Mouse (Mus musculus) stomach, embryonic 16.5 days (tissue): Measurements from ENCODE around the gene Ano1. TPM values are rescaled to one million over a fixed set of nuclear protein-coding genes. Genes with fewer than 3 reads are reported as not detected.

ENCODE experiments used
- ATAC-seq: fragments of 200-750 bp; cut with Nextera tagmentation; 2 replicates; pipeline ENCODE4 v1.8.0; 2017; ENCODE audit warnings: moderate number of reproducible peaks, moderate TSS enrichment; ENCODE audit not compliant: insufficient read depth, low FRiP score
- H3K27ac ChIP-seq: fragments of 300-500 bp; sonication (generic); 2 replicates; pipeline ENCODE4 v1.5.1; 2014; ENCODE audit warnings: low read length
- H3K27me3 ChIP-seq: fragments of 300-500 bp; sonication (generic); 2 replicates; pipeline ENCODE4 v1.6.1; 2014; ENCODE audit warnings: low read length, control low read depth, mixed read lengths; ENCODE audit not compliant: control insufficient read depth, insufficient read depth
- H3K36me3 ChIP-seq: fragments of 300-500 bp; sonication (generic); 2 replicates; pipeline ENCODE4 v1.6.1; 2014; ENCODE audit warnings: low read length; ENCODE audit not compliant: control insufficient read depth, insufficient read depth
- H3K4me1 ChIP-seq: fragments of 300-500 bp; sonication (generic); 2 replicates; pipeline ENCODE4 v1.6.1; 2014; ENCODE audit warnings: low read length, control low read depth, mixed read lengths; ENCODE audit not compliant: control insufficient read depth, insufficient read depth
- H3K4me2 ChIP-seq: fragments of 300-500 bp; sonication (generic); 2 replicates; pipeline ENCODE4 v1.6.1; 2014; ENCODE audit warnings: low read depth, low read length, mixed read lengths
- H3K4me3 ChIP-seq: fragments of 300-500 bp; sonication (generic); replicated peaks from 2 replicates; pipeline ENCODE4 v1.5.1; 2014; ENCODE audit warnings: mild to moderate bottlenecking, low read length
- H3K9ac ChIP-seq: fragments of 300-500 bp; sonication (generic); 2 replicates; pipeline ENCODE4 v1.6.1; 2014; ENCODE audit warnings: low read length
- H3K9me3 ChIP-seq: fragments of 300-500 bp; sonication (generic); replicated peaks from 2 replicates; pipeline ENCODE4 v1.6.1; 2016; ENCODE audit warnings: low read length, control low read depth; ENCODE audit not compliant: control insufficient read depth
- WGBS: fragments of 180-500 bp; shearing (Covaris S2); extraction: QIAGEN DNeasy Blood & Tissue Kit; methylation state at CpG from one replicate; pipeline ENCODE4 v1.1.7; 2014; 5-methylcytosine and 5-hydroxymethylcytosine counted together
- polyA plus RNA-seq: library from polyadenylated mRNA; unstranded; fragments of >200 nt; fragmentation: Nextera tagmentation; extraction: Ambion mirVana; gene quantifications from 2 replicates; pipeline ENCODE4 v1.2.1, GENCODE M21; 2015

Ano1 gene
- polyA plus RNA-seq, 1 experiment from 2014 or later = 60.9 TPM

DNA sequence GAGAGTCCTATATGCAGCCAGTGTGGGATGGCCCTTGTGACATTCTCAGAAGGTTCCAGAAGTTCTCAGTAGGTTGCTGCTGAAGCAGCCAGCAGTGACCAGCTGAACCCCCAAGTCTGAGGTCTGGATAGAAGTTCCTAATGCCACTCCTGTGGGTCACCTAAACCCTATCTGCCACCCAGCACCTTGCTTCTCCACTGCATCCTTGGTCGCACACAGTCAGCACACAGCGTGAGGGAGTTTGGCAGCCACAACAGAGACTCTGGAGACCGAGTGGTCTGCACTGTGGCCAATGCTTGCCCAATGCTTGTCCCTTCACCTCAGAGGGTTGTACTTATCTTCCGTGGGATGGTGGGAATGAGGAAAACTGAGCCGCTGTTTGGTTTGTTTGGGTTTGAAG, 35.7 kb upstream of the Ano1 start:
- WGBS = 82% methylated on average over 5 of the region's 5 CpGs
- no peak overlapping the region for H3K4me2 ChIP-seq
- H3K9ac ChIP-seq = no peak overlapping the region
- no peaks in the 10 kb centered on the region for H3K36me3 ChIP-seq
- H3K27ac ChIP-seq = no peak overlapping the region
- H3K4me1 ChIP-seq = peaks cover 8% of the 10 kb centered on the region; the same call in 1 of the 2 replicates
- H3K9me3 ChIP-seq = no peaks in the 10 kb centered on the region
- no peak overlapping the region for H3K4me3 ChIP-seq
- ATAC-seq = no peak
- no peaks in the 10 kb centered on the region for H3K27me3 ChIP-seq

- Histone ChIP-seq H3K9ac (peak overlapping the region; percentile 33; the same call in 1 of the 2 replicates), H3K4me3 (no peak overlapping the region), H3K9me3 (no peaks in the 10 kb centered on the region), H3K4me1 (peaks cover 8% of the 10 kb centered on the region; the same call in 1 of the 2 replicates), H3K27ac (no peak overlapping the region; the same call in 1 of the 2 replicates), H3K36me3 (no peaks in the 10 kb centered on the region), H3K27me3 (no peaks in the 10 kb centered on the region), H3K4me2 (no peak overlapping the region)
- WGBS = 42% methylated on average over 3 of the region's 3 CpGs
- peak; percentile 80 for ATAC-seq
Observed at GRCm38 (mm10) chr7:144786571-144786970, 34.8 kb upstream of the Ano1 start.

- Histone ChIP-seq H3K4me2 (no peak overlapping the region), H3K36me3 (no peaks in the 10 kb centered on the region), H3K4me1 (peaks cover 8% of the 10 kb centered on the region; the same call in 1 of the 2 replicates), H3K27me3 (no peaks in the 10 kb centered on the region), H3K9me3 (no peaks in the 10 kb centered on the region), H3K27ac (no peak overlapping the region), H3K9ac (no peak overlapping the region), H3K4me3 (no peak overlapping the region)
- WGBS = 74% methylated on average over 4 of the region's 4 CpGs
- no peak for ATAC-seq
Observed at GRCm38 (mm10) chr7:144784176-144784575, 32.4 kb upstream of the Ano1 start.

DNA sequence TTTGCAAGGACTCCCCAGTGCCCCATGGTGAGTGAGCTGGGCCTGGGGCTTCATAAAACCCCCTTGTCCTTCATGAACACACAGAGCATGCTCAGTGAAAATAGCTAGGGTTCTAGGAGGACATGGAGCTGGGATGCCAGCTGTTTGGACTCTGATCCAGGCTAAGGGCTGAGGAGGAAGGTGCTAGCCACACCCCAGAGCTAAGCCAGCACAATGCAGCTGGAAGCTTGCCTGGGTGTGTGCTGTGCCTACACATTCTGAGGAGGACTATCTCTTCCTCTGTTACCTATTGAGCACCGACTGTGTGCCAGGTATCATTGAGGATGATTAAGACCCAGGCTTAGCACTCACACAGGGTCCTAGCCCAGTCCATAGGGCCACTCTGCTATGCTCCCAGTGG, 30.6 kb upstream of the Ano1 start:
- Histone ChIP-seq H3K4me3 (no peak overlapping the region), H3K4me1 (peaks cover 8% of the 10 kb centered on the region; the same call in 1 of the 2 replicates), H3K4me2 (no peak overlapping the region), H3K27me3 (no peaks in the 10 kb centered on the region), H3K36me3 (no peaks in the 10 kb centered on the region), H3K9me3 (no peaks in the 10 kb centered on the region), H3K9ac (no peak overlapping the region), H3K27ac (no peak overlapping the region)
- no peak for ATAC-seq
- WGBS = 61% methylated on average over 1 of the region's 1 CpGs

- no peak for ATAC-seq
- Histone ChIP-seq H3K4me1 (peaks cover 3% of the 10 kb centered on the region; the same call in 1 of the 2 replicates), H3K4me2 (no peak overlapping the region), H3K36me3 (no peaks in the 10 kb centered on the region), H3K27me3 (no peaks in the 10 kb centered on the region), H3K9me3 (no peaks in the 10 kb centered on the region), H3K4me3 (no peak overlapping the region), H3K27ac (no peak overlapping the region), H3K9ac (no peak overlapping the region)
- WGBS = 67% methylated on average over 5 of the region's 5 CpGs
Observed at GRCm38 (mm10) chr7:144781337-144781736, 29.6 kb upstream of the Ano1 start.

DNA sequence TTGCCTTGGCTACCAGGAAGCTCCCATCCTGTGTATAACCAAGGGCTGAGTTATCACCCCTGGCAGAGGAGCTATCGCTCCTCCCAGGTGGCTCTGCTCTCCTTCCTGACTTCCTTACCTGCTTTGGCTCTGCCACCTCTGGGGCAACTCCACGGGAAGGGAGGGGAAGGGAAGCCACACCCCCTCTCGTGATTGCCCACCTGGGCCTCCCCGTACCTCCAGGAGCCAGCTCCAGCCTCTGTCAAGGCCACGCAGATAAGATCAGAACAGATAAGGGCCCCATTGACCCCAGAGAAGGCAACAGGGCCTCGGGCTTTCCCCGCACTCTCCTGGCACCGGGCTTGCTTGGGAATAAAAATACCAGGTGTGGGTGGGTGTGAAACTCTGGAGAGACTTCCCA, 28.4 kb upstream of the Ano1 start:
- no peak overlapping the region for H3K9ac ChIP-seq
- H3K27ac ChIP-seq = no peak overlapping the region
- no peak for ATAC-seq

GRCm38 (mm10) chr7:144779691-144780090, 27.9 kb upstream of the Ano1 start:
- 83% methylated on average over 2 of the region's 2 CpGs for WGBS
- no peak overlapping the region for H3K4me3 ChIP-seq
- peaks cover 11% of the 10 kb centered on the region for H3K4me1 ChIP-seq
- no peak overlapping the region for H3K27ac ChIP-seq
- H3K9me3 ChIP-seq = no peaks in the 10 kb centered on the region
- H3K9ac ChIP-seq = no peak overlapping the region
- H3K4me2 ChIP-seq = no peak overlapping the region
- H3K27me3 ChIP-seq = no peaks in the 10 kb centered on the region
- no peaks in the 10 kb centered on the region for H3K36me3 ChIP-seq
- no peak for ATAC-seq

More for the DNA sequence above, 28.4 kb upstream of the Ano1 start:
- Histone ChIP-seq H3K4me2 (no peak overlapping the region), H3K4me1 (peaks cover 8% of the 10 kb centered on the region), H3K9me3 (no peaks in the 10 kb centered on the region), H3K27me3 (no peaks in the 10 kb centered on the region), H3K36me3 (no peaks in the 10 kb centered on the region), H3K4me3 (no peak overlapping the region)
- WGBS = 47% methylated on average over 8 of the region's 8 CpGs

DNA sequence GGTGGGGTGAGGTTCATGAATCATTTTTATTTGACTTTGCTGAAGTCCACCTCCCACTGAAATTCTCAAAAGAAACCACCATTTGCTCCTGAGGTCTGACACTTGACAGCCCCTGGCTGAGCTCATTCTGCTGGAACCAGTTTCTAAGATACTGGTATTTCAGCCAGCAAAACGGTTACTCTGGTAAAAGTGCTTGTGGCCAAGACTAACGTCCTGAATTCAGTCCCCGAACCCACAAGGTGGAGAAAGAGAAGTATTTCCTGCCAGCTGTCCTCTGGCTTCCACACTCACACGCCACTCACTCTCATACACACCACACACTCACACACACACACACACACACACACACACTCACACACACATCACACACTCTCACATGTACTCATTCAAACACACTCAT, 26.0 kb upstream of the Ano1 start:
- no peak overlapping the region for H3K4me2 ChIP-seq
- H3K9ac ChIP-seq = no peak overlapping the region
- no peak overlapping the region for H3K4me3 ChIP-seq
- H3K36me3 ChIP-seq = no peaks in the 10 kb centered on the region
- H3K27me3 ChIP-seq = no peaks in the 10 kb centered on the region
- H3K9me3 ChIP-seq = no peaks in the 10 kb centered on the region
- ATAC-seq = no peak
- 47% methylated on average over 4 of the region's 4 CpGs for WGBS
- H3K4me1 ChIP-seq = peaks cover 11% of the 10 kb centered on the region
- H3K27ac ChIP-seq = no peak overlapping the region

GRCm38 (mm10) chr7:144775804-144776447, 24.2 kb upstream of the Ano1 start:
- H3K4me3 ChIP-seq = no peak overlapping the region
- no peak overlapping the region for H3K4me2 ChIP-seq
- 35% methylated on average over 6 of the region's 6 CpGs for WGBS
- H3K36me3 ChIP-seq = no peaks in the 10 kb centered on the region
- H3K9me3 ChIP-seq = no peaks in the 10 kb centered on the region
- H3K27me3 ChIP-seq = no peaks in the 10 kb centered on the region
- H3K9ac ChIP-seq = peak overlapping the region; percentile 51
- H3K4me1 ChIP-seq = peaks cover 11% of the 10 kb centered on the region
- H3K27ac ChIP-seq = peak overlapping the region; percentile 14
- ATAC-seq = peak; percentile 82
